Mouse (Mus musculus): ENCODE results near the gene Ten1.

Ten1 gene

GRCm38 (mm10) chr11:116237742-116238395 lies 39.2 kb downstream of the Ten1 start, which contains the start of gene Evpl:
Gene Evpl (minus strand): TSS chr11:116238077.
- DNase-seq (ENCODE audit: low spot score in 2 of 2) = no peak

DNA sequence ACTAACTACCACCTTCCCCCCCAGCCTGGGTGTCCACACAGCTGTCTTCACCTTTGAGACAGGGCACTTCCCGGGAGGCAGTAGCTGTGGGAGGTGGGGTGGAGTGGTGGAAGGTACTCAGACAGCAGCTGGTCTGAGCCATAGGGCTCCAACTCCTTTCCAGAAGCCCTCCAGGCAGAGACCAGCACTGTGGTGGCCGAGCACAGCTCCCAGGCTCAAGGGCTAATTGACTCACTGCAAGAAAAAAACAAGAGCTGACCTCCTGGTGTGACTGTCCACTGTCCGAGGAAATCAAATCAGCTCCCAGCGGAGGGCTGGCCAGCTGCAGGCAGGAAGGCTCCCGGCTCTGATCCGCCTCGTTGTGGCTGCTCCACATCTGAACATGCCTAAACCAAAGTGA lies 41.1 kb downstream of the Ten1 start:
- no peak for DNase-seq (ENCODE audit: low spot score in 2 of 2)

DNA sequence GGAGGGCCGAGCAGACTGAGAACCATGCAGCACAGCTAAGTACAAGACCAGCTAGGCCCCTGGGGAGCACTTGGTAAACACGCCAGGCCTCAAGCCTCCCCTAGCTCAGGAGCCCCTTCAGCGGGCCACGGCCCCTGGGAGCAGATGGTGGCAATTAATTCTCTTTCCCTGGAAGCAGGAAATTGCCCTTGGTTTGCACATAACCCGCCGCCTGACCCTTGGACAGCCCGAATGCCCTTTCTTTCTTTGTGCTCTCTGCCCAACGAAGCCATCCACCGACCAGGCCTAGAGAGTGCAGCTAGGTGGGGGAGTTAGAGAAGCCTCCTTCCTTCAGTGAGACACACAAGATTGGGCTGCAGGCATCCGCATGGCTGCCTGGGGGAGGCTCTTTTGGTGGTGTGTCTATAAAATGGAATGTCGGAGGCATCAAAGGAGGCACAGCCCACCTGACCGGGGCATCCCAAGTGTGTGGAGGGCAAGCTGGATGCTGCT lies 43.1 kb downstream of the Ten1 start:
- no peak for DNase-seq (ENCODE audit: low spot score in 2 of 2)

DNA sequence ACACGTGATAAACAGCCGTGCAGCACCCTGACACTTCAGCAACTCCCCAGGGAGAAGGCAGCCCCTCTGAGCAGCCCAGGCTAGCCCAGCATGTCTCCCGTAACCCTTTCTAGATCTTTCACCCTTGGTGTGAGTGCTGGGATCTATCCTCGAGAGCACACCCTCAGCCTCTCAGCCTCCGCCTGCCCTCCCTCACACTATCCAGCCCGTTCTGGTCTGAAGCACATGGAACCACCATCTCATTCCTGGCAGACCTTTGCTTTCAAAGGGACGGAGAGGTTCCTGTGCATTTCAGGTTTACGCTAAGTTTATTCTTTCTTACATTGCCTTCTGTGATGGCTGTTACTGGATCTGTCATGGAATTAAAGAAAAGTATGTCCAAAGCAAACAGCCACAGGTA lies 45.9 kb downstream of the Ten1 start:
- no peak for DNase-seq (ENCODE audit: low spot score in 2 of 2)

DNA sequence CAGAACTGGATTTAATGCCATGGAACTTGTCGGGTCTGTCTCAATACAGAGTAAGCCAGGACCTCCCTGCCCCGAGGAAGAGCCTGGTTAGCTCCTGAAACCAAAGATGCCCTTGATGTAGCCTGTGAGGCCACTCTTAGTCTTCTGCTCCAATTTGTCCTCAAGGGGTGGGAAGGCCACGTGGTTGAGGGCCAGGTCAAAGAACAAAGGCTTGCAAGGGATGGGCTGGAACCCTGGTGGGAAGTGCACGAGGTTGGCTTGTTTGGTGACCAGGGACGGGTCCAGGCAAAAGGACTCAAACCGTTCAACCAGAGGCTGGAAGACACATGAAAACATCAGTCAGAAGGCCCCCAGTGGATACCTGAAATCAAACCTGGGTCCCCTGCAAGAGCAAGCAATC lies 47.0 kb downstream of the Ten1 start:
- DNase-seq (ENCODE audit: low spot score in 2 of 2) = no peak

GRCm38 (mm10) chr11:116247502-116248222 lies 49.0 kb downstream of the Ten1 start:
- no peak for DNase-seq (ENCODE audit: low spot score in 2 of 2)

DNA sequence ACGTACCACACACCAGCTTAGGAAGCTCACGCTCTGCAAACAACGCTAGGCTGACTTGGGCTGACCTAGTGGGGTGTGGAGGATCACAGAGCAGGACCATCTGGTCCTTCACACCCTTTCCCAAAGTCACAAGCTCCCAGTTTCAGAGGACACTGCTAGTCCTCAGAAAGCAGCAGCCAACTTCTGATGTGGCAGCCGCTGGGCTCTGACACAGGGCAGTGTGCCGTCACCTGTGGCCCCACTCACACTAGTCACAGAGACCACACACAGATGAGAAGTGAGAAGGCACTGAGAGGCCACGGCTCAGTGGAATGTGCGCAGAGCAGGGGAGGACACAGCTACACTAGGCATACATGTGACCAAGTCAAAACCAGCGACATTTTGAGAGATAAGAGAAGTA lies 52.2 kb downstream of the Ten1 start:
- no peak for DNase-seq (ENCODE audit: low spot score in 2 of 2)

GRCm38 (mm10) chr11:116253076-116253600 lies 54.5 kb downstream of the Ten1 start:
- DNase-seq (ENCODE audit: low spot score in 2 of 2) = no peak

DNA sequence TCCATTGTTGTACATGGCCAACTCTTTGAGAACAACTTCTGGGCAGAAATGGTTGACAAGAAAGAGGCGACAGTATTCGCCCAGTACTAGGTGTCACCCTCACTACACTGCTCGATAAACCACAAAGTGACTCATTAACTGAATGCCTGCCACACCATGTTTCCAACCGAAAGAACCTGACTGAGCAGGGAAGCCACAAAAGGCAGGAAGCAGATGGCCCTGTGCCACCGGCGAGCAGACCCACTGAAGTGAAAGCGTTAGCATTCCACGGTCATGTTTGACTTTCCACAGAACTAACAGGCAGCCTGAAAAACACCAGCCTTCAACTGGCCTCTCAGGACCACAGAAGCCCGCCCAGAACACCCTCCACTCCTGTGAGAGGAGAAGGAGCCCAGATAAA lies 56.0 kb downstream of the Ten1 start:
- DNase-seq (ENCODE audit: low spot score in 2 of 2) = no peak

DNA sequence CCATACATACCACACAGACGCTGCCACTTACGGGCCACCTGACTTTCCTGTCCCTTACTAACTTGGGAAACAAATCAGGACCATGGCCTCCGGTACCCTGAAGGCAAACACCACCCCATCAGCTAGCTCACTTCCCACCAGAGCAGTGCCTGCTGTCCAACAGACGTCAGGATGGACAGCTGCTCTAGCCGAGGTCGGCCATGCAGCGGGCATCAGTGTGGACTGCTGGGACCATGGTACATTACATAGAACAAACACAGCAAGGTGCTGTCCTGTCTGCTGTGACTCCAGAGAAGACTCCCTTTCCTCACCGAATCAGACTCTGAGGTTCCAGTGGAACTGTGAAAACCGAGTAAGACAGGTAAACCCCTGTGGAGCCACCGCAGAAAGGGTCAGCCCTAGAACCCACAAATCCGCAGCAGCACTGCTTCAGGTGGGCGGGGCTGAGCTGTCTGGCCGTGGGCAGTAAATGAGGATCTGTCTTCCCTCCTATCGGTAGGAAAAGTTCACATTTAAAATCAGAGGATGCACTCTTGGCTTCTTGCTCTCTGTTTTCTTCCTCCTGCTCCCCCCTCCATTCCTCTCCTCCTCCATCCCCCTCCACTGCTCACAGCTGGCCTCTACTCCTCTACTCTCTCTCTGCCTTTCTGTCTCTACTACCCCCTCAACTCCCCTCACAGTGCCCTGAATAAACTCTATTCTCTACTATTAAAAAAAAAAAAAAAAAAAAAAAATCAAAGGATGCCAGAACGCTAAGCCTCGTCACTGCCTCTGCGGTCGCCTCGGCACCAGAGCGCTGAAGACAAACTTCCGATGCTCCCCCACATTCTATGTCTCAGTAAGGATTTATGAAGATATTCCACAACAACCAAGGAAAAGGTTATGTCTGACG lies 56.7 kb downstream of the Ten1 start:
- DNase-seq (ENCODE audit: low spot score in 2 of 2) = no peak

DNA sequence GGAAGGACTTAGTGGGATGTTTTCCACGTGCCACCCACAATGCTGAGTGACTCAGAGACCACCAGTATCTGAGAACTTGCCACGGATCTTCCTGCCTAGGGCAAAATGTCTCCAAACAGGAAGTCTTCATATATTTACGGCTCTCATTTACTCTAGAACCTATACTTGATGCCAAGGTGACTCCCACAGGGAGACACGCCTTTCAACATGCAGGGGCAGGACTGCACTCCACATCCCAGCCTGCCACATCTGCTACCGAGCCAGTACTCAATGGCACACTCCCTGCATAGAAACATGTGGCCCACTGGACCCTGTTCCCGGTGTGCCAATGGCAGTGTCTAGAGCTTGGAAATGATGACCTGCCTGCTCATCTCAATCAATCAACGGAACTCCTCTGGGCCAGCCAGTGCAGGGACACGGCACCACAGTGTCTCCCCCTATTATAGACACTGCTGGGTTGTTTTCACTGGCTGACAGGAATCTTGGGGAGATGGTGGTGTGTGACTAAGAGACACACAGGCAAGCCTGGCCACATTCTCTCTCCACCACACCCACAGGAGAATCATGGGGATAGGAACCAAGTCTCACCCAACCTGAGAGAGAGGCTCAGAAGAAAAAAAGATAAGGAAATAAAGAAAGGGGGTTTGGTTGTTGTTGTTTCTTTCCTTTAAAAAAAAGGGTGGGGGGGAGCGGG lies 57.5 kb downstream of the Ten1 start:
- DNase-seq (ENCODE audit: low spot score in 2 of 2) = no peak

- no peak for DNase-seq (ENCODE audit: low spot score in 2 of 2)
Measured at GRCm38 (mm10) chr11:116259461-116259860, 60.8 kb downstream of the Ten1 start.

GRCm38 (mm10) chr11:116260259-116260658 lies 61.6 kb downstream of the Ten1 start:
- no peak for DNase-seq (ENCODE audit: low spot score in 2 of 2)

Data from frontal cortex, postnatal 14 days (tissue).